Mouse (Mus musculus): Measurements from ENCODE around the gene Slc35g3.

DNA sequence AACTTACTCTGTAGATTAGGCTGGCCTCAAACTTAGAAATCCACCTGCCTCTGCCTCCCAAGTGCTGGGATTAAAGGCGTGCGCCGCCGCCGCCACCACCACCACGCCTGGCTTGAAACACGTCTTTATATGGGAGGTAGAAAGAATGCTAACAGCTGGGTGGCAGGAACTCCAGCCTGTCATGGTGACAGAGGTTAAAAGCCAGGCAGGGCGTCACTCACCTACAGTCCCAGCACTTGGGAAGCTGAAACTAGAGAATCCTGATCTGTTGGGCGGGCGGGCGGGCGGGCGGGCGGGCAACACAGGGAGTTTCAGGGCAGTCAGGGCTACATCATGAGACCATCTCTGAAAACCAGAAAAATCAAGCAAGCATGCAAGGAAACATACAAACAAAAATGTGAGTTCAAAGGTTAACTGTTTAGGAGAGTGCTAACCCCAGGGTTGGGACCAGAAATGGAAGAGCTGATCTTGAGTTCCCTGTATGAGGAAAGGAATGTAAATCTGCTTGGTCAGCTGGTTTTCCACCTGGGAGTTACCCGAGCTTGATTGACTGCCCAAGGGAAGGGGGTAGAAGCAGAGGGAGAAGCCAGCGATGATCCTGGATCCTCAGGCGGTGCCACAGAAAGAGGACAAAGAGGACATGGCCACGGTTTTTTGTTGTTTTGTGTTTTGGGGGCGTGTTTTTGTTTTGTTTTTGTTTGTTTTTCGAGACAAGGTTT, 48.7 kb downstream of the Slc35g3 start:
- TF ChIP-seq CTCF (IDR thresholded peaks at IDR 0.05; ENCODE audit: low read depth), result no peak
- TF ChIP-seq EP300 (optimal IDR thresholded peaks at IDR 0.05), result no peak
